Mouse (Mus musculus) testis, adult 2 months (tissue): Measurements from ENCODE around the gene Olfr975. TPM values are rescaled to one million over a fixed set of nuclear protein-coding genes. Genes with fewer than 3 reads are reported as not detected.
"Not testable (repeated sequence)": the region's sequence is repeated elsewhere in the genome, so short reads cannot be mapped to it uniquely, and the experiment has no call there.

ENCODE experiments used
- H3K27ac ChIP-seq: fragments of 200-500 bp; 2 replicates; pipeline ENCODE4 v1.5.1; 2012; ENCODE audit warnings: low read depth, low read length; ENCODE audit not compliant: control insufficient read depth, insufficient read depth
- H3K27me3 ChIP-seq: fragments of 200-500 bp; 2 replicates; pipeline ENCODE4 v1.6.1; 2012; ENCODE audit warnings: mild to moderate bottlenecking, low read length, moderate library complexity; ENCODE audit not compliant: control insufficient read depth, insufficient read depth
- H3K36me3 ChIP-seq: fragments of 200-500 bp; 2 replicates; pipeline ENCODE4 v1.6.1; 2012; ENCODE audit warnings: mild to moderate bottlenecking, low read length; ENCODE audit not compliant: control insufficient read depth, insufficient read depth
- H3K4me1 ChIP-seq: fragments of 200-500 bp; 2 replicates; pipeline ENCODE4 v1.6.1; 2012; ENCODE audit warnings: low read length; ENCODE audit not compliant: control insufficient read depth, insufficient read depth
- H3K4me3 ChIP-seq: fragments of 200-500 bp; 2 replicates; pipeline ENCODE4 v1.5.1; 2012; ENCODE audit warnings: low read depth, mild to moderate bottlenecking, low read length, moderate library complexity, mixed read lengths; ENCODE audit not compliant: control insufficient read depth
- CTCF ChIP-seq: fragments of 200-500 bp; IDR thresholded peaks from 2 replicates; pipeline ENCODE4 v1.5.1; 2012; ENCODE audit warnings: low read depth, mild to moderate bottlenecking, inconsistent platforms, low read length, moderate library complexity; ENCODE audit not compliant: control insufficient read depth, insufficient read depth, insufficient replicate concordance
- POLR2A ChIP-seq: fragments of 200-500 bp; IDR thresholded peaks from 2 replicates; pipeline ENCODE4 v1.6.1; 2012; ENCODE audit warnings: low read depth, mild to moderate bottlenecking, inconsistent platforms, low read length, moderate library complexity; ENCODE audit not compliant: control insufficient read depth
- polyA plus RNA-seq: library from polyadenylated mRNA; depleted of rRNA; stranded (reverse); fragments of >200 nt; gene quantifications from 2 replicates; pipeline ENCODE4 v1.2.3, GENCODE M21; 2012; rRNA removed

The Olfr975 gene
- polyA plus RNA-seq = 0.79 and 1.0 TPM in 2 replicates

DNA sequence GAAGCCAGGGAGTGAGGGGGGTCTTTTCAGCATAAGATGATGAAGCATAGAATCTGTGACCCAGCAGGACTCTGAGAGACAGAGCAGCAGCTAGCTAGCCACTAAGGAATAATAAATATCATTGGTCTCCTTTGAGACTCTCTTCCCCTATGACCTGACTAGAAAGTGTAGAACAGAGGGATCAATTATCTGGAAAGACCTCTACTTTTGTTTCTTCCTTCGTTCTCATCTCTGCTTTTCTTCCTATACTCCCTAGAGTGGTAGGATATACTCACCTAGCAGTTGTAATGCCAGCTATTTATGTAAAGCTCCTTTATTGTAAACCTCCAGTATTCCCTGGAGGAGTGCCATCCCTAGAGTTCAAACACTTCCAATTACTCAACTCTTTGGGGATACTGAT lies at the start of gene Olfr975:
Olfr975 (minus strand) TSS at position 101 of the 400 bp plus-strand sequence.
- H3K4me1 ChIP-seq = no peaks in the 10 kb centered on the region
- no peaks in the 10 kb centered on the region for H3K36me3 ChIP-seq
- no peak within 1 kb of the TSS for H3K27ac ChIP-seq
- H3K4me3 ChIP-seq = no peak within 1 kb of the TSS
- no peaks in the 10 kb centered on the region for H3K27me3 ChIP-seq
- TF ChIP-seq CTCF (no peak), POLR2A (no peak)

DNA sequence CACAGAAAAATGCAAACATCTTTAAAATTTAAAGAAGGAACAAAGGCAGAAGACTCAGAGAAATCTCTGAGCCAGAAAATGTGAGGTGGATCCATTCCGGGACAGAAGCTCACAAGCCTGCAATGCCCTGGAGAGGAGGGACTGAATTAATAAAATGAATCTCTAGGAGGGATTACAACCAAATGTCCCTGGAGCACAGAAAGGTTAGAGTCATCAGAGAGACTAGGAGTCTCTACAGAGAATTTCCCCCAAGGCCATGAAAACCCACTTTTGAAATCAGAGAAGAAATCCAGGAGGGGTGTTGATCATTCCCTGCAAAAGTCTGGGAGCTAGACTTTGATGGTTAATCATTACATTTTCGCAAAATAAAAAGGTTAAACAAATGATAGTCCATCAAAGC lies 40.0 kb upstream of the Olfr975 start, which contains the start of gene Olfr978:
Olfr978 (plus strand) TSS at position 301 of the 400 bp plus-strand sequence.
- no peak within 1 kb of the TSS for H3K4me3 ChIP-seq
- no peak within 1 kb of the TSS for H3K27ac ChIP-seq
- no peaks in the 10 kb centered on the region for H3K4me1 ChIP-seq
- TF ChIP-seq CTCF = no peak
- no peak for TF ChIP-seq POLR2A
- H3K27me3 ChIP-seq = no peaks in the 10 kb centered on the region
- H3K36me3 ChIP-seq = no peaks in the 10 kb centered on the region

DNA sequence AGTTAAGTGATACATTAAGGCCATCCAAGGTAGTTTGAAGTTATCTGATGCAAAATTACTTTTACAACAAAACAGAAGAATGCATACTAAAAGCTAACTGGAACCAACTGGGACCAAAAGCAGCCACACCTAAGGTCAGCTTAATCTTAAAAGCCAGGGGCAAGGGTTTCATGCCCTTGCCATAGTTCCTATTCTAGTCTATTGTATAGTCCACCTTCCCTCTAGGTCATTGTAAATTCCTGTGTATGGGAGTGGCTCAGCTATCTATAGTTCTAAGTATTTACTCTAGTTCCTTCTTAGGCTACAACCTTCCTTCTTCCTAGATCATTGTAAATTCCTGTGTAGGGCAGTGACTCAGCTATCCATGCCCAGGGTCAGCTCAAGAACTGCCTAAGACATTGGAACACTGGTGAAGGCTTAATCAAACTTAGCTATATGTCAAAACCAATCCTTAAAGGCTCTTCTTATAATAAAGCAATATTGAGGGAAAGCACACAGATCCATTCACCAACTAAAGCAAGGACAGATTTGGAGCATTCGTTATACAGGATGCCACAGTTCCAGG lies 24.8 kb upstream of the Olfr975 start:
- H3K36me3 ChIP-seq, H3K27ac ChIP-seq, H3K27me3 ChIP-seq, H3K4me3 ChIP-seq, H3K4me1 ChIP-seq: not testable (repeated sequence)

DNA sequence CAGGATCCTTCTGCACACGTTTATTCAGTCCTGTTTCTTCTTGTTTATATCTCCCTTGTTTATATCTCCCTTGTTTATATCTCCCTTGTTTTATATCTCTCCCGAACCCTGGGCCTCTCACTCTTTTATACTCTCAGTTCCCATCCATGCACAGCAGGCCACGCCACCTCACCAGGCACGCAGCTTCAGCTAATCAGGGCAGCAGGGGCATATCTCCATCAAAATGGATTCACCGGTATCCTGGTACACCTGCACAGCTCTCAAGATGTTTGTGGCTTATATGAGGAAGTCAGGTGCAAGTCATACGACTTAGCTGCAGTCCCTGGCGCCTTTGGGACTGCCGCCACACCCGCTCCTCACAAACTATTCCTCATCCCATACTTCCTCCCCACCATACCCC lies 9.2 kb upstream of the Olfr975 start, which contains the start of gene Olfr976:
Olfr976 (minus strand) TSS at position 101 of the 400 bp plus-strand sequence.
- not testable (repeated sequence) for H3K4me1 ChIP-seq, H3K27me3 ChIP-seq, H3K27ac ChIP-seq, H3K36me3 ChIP-seq, H3K4me3 ChIP-seq

DNA sequence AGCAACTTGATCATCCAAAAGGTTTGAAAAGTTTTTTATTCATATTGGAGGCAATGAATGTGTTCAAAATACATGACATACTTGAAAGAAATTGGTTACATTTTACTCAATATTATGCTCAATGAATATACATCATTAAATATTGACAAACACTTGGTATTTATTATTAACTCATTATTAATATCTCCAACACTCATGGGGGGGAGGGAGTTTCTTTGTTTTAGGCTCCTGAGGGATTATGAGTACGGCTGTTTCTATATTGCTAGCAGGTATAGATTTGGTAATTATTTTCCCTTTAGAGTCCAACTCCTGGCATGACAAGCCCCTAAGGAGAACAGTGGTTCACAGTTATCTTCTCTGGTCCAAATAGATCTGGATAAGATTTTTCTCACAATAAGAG lies 14.6 kb downstream of the Olfr975 start, which contains the start of gene Olfr974:
Olfr974 (plus strand) TSS at position 301 of the 400 bp plus-strand sequence.
- no peaks in the 10 kb centered on the region for H3K4me1 ChIP-seq
- H3K27ac ChIP-seq = no peak within 1 kb of the TSS
- no peaks in the 10 kb centered on the region for H3K27me3 ChIP-seq
- no peak for TF ChIP-seq CTCF
- no peak for TF ChIP-seq POLR2A
- no peak within 1 kb of the TSS for H3K4me3 ChIP-seq
- no peaks in the 10 kb centered on the region for H3K36me3 ChIP-seq

DNA sequence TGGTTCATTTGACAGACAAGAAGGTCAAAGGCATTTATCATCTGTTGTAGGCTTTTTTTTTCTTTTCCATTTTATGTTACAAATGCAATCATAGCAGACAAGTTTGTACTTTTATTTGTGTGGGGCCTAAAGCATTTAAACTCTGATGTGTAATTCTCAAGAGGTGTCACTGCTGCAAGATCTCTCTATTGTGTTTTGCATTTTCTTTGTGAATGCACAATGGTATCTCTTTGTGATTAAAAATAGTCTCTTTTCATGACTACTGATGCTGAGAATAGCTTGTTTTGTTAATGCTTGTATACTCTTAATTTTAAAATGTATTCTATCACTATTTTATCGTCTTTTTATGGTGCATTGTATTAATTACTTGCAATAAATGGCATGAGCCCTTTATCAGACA lies 23.0 kb downstream of the Olfr975 start:
- not testable (repeated sequence) for H3K36me3 ChIP-seq, H3K4me3 ChIP-seq, H3K27ac ChIP-seq, H3K27me3 ChIP-seq, H3K4me1 ChIP-seq

DNA sequence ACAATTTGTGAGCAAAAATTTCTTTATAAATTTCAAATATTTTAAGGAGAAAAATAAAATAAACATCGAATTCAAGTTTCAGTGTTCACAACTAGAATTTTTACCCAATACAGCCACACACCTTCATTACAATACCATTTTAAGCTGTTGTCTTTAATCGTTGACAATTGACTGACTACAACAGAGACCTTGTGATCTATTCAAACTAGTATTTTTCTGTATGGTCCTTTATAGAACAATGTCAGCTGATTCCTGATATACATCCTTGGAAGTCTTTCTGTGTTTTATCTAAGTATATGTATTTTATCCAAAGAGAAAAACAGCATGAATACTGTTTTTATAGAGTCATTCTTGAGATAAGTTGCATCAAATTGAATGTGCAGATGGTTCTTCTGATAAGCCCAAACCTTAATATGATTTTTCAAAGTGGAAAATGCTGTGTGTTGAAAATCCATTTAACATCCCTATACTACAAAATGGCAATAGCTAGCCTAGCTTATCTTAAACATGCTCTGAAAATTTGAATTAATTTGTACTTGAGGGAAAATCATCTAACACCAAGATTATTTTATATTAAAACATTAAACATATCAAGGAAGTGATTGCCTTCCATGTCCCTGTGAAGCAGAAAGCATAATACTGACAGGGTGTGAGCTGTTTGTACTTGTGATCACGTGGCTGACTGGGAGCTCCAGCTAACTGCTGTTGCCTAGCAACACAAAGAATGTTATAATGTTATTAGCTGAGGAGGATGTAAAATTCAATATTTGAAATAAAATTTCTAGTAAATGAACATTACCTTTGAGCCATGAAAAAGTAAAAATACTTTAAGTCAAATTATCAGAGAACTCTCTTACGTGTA lies 23.6 kb downstream of the Olfr975 start:
- not testable (repeated sequence) for H3K36me3 ChIP-seq, H3K27ac ChIP-seq, H3K4me3 ChIP-seq, H3K27me3 ChIP-seq, H3K4me1 ChIP-seq

DNA sequence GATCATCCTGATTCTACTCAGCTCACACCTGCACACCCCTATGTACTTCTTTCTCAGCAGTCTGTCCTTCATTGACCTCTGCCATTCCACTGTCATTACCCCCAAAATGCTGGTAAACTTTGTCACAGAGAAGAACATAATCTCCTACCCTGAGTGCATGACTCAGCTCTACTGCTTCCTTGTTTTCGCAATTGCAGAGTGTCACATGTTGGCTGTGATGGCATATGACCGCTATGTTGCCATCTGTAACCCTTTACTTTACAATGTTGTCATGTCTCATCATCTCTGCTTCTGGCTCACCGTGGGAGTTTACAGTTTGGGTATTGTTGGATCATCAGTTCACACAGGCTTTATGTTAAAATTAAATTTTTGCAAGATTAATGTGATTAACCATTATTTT lies 41.9 kb downstream of the Olfr975 start:
- Histone ChIP-seq H3K36me3 (no peaks in the 10 kb centered on the region), H3K27ac (no peak overlapping the region), H3K4me1 (no peaks in the 10 kb centered on the region), H3K27me3 (no peaks in the 10 kb centered on the region), H3K4me3 (no peak overlapping the region)
- TF ChIP-seq CTCF = no peak
- no peak for TF ChIP-seq POLR2A
